Mouse (Mus musculus): Measurements from ENCODE around the gene Fam129c.

Fam129c gene

DNA sequence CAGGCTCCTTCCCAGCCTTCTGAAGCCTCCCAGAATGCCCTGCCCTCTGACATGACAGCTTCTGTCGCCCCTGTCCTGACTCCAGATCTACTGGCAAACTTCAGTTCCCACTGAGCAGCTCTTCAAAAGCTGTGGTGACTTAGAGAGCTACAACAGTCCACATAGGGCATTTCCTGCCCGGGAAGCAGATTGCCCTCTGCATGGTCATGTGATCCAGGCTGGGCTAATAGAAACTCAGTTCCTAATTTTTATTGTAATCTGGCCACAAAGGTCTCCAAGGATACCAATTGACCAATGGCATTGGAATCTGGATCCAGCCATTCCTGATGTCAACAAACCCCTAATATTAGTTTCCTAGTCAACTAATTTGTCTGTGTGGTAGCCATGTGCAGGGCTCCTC, 34.4 kb downstream of the Fam129c start:
- in situ Hi-C loops (cut with MboI; ENCODE audit: low pct_unique_long_range_greater_than_20kb in 1 of 2, low sequenced_read_pairs in 2 of 2, unreplicated experiment in 1 of 2): loop anchor here in 1 of 2 experiments (10.0 kb wide), 1 partner anchor 67 kb away; the partner anchor contains the start of genes Nxnl1 and Slc27a1

- in situ Hi-C loops (cut with MboI; ENCODE audit: low pct_unique_long_range_greater_than_20kb in 1 of 2, low sequenced_read_pairs in 2 of 2, unreplicated experiment in 1 of 2): loop anchor here in 1 of 2 experiments (10.0 kb wide), 1 partner anchor 68 kb away; the partner anchor contains the start of genes Nxnl1 and Slc27a1
Observed at GRCm38 (mm10) chr8:71633164-71633563, 35.7 kb downstream of the Fam129c start.

DNA sequence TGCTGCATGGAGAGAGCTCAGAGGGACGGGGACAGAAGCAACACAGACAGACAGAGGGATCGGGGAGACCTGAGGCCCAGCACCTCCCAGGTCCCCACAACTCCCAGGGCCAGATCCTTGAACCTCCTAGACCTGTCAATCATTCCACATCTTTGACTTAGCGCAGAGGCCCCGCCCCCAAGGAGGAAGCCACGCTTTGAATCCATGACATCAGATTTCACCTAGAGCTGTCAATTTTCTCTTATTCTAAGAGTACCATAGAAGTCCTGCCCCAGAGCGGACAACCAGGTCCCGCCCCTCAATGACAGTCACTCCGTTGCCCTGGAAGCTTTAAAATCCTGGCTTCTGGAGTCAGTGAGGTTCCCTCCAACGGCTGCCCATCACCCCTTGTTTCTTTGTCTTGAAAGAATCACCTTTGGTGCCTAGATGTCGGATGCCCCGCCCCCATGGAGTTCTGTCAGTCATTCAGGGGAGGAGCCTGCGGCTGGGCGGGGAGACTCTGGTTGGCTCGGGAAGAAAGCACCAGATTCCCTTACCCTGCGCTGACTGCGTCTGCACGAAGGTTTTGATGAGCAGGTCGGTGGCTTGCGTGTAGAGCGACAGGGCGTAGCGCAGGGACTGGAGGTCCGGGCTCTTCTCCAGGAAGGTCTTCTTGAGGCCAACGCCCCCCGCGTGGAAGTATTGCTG, 36.7 kb downstream of the Fam129c start:
- in situ Hi-C loops (cut with MboI; ENCODE audit: low pct_unique_long_range_greater_than_20kb in 1 of 2, low sequenced_read_pairs in 2 of 2, unreplicated experiment in 1 of 2): loop anchor here in 1 of 2 experiments (10.0 kb wide), 1 partner anchor 69 kb away; the partner anchor contains the start of genes Nxnl1 and Slc27a1

GRCm38 (mm10) chr8:71637149-71638095, 40.0 kb downstream of the Fam129c start:
- in situ Hi-C loops (cut with MboI; ENCODE audit: low pct_unique_long_range_greater_than_20kb in 1 of 2, low sequenced_read_pairs in 2 of 2, unreplicated experiment in 1 of 2): loop anchor here in 1 of 2 experiments (10.0 kb wide), 1 partner anchor 73 kb away; the partner anchor contains the start of genes Nxnl1 and Slc27a1

DNA sequence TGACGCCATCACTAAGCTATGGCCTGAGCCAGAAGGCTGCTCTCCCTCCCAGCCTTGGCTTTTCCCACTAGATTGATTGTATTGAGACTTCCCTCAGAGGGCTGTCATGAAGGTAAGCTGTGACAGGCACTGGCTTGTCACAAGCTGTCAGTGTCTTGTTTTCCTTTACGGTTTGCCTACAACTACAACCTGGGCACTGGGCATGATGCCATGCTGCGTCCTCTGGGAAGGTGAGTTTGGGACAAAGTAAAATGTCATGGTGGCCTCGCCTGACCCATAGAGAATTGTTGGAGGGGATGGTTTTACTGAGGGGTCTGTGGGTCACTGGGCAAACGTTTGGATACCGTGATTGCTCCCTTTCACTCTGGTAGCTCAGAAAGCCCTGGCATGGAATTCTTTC, 40.9 kb downstream of the Fam129c start:
- in situ Hi-C loops (cut with MboI; ENCODE audit: low pct_unique_long_range_greater_than_20kb in 1 of 2, low sequenced_read_pairs in 2 of 2, unreplicated experiment in 1 of 2): loop anchor here in 1 of 2 experiments (10.0 kb wide), 1 partner anchor 74 kb away; the partner anchor contains the start of genes Nxnl1 and Slc27a1

GRCm38 (mm10) chr8:71639318-71639717, 41.9 kb downstream of the Fam129c start:
- in situ Hi-C loops (cut with MboI; ENCODE audit: low pct_unique_long_range_greater_than_20kb in 1 of 2, low sequenced_read_pairs in 2 of 2, unreplicated experiment in 1 of 2): loop anchor here in 1 of 2 experiments (10.0 kb wide), 1 partner anchor 75 kb away; the partner anchor contains the start of genes Nxnl1 and Slc27a1

- in situ Hi-C loops (cut with MboI; ENCODE audit: low pct_unique_long_range_greater_than_20kb in 1 of 2, low sequenced_read_pairs in 2 of 2, unreplicated experiment in 1 of 2): no loop called here
Observed at GRCm38 (mm10) chr8:71645510-71645909, 48.1 kb downstream of the Fam129c start.

DNA sequence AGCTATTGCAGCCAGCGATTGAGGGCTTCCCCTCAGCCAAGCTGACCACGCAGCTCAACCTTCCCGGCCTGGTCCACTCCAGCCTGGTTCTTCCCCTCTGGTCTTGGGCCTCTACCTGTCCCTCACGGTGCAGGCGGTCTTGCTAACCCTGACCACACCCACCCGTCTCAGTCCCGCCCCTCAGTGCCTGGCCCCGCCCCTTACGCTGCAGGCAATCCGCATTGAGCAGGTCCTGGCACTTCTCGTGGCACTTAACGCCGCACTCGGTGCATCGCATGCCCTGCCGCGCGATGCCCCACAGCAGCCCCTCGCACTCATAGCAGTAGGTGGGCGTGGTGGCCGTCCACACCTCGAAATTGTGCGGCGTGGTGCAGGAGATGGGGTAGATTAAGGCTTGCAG, 57.2 kb downstream of the Fam129c start:
- in situ Hi-C loops (cut with MboI; ENCODE audit: low pct_unique_long_range_greater_than_20kb in 1 of 2, low sequenced_read_pairs in 2 of 2, unreplicated experiment in 1 of 2): no loop called here
